Mouse (Mus musculus) gastrocnemius, postnatal 14 days (tissue): ENCODE measurements at regions not wholly inside any gene's neighbourhood (a gene's known extent, or its start where the extent isn't known, plus 50 kb on each side); places are given as distances from the start of the nearest gene placed in this dataset.

ENCODE experiments used
- DNase-seq: peaks from one replicate; pipeline ENCODE4 v3.0.0; 2021; ENCODE audit warnings: mixed read lengths
- intact Hi-C: fragments of 180-260 bp; cut with DNase I; formaldehyde crosslinking; loops from one replicate; pipeline ENCODE4 v1.15.1; 2025; ENCODE audit warnings: low total_unique reads

DNA sequence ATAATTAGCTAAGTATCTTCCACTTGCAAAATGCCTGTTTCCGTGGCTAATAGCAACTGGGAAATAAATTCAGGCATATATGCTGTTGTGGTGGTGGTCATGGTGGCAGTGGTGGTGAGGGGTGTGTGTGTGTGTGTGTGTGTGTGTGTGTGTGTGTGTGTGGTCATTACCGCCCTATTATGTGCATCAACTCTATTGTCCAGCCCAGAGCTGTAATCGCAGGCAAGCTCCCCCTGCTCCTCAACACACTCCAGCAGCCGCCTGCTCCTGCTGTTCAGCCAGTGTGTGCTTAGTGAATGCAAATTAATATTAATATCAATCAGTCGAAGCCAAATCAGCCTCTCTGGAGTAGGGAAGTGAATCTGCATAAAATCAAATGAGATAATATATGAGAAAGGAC is 152.9 kb upstream of the Zic3 start:
- intact Hi-C loops = no loop called here
- DNase-seq = no peak

DNA sequence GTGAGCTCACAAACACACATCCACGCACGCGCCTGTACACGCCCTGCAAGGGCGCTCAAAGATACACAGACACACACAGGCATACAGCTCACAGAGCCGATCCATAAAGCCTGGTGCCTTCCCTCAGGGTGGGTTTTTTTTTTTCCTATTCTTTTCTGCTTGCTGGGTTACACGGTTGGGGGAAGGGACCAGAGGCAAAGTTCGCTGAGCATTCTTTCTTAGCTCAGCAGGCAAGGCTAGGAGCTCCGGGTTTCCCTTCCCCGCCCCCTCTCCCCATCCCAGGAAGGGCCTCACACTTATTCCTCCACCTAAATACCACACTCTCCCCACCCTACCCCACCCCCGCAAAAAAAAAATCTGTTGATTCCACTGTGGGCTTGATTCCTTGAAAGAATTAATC is 105.8 kb upstream of the Zic3 start:
- intact Hi-C loops = no loop called here
- DNase-seq = no peak

GRCm38 (mm10) chrX:57917441-57918145 is 104.9 kb upstream of the Zic3 start:
- no peak for DNase-seq
- intact Hi-C loops = no loop called here

DNA sequence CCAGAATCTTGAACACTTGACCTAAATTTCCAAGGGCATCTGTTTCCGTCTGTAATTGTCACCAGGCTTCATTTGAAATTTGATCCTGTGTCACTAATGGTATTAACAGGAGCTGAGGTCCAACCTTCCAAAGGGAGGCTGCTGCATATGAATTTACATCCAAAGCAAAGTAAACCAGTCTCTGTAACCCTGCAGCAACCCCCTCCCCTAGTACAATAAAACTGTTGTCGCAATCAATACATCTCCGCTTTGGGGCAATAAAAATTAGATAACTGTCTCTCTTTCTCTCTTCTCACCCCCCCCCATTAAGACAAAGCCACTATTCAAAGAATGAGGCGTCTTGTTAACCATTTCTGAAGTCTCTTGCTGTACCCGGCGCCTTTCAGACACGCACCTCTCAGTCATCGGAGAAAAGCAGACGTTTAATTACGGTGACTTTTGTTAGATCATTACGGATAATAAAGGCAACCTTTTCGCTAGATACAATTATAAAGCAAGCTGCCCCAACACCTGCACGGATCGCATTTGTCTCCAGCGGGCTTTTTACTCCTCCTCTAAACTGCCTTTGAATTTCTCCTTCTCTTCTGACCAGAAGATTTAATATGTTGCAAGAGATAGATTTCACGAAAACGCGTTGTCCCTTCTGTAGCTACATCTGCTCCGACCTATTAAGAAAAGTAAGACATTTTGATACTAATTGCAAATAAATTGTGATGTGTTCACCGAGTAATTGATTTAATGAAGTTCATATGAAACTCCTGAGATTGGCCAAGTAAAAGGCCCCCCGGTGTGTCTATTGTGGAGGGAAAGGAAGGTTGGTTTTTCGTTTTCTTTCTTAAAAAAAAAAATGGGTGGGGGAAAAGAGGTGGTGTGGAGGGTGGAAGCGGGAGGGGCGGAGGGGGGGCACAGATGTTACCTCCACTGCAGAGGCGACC is 104.1 kb upstream of the Zic3 start:
- no peak for DNase-seq
- intact Hi-C loops = no loop called here

- intact Hi-C loops = no loop called here
- no peak for DNase-seq
Measured at GRCm38 (mm10) chrX:57919886-57920285, 102.6 kb upstream of the Zic3 start.

DNA sequence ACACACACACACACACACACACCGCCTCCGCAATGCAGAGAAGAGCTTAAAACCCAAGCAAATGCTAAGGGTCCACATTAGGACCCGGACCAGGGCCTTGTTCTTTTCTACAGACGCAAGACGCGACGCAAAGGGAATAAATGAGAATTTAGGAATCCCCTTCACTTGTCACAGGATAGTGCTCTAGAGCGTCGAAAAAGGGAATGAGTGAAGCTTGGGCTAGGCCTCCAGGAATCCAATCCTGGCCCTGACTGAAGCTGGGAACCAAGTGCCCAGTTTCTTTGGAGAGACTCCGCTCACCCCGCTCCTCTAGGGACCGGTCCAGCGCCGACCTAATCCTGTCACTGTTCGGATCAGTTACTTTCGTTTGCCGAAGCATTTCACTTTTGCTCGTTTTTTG is 102.1 kb upstream of the Zic3 start:
- no peak for DNase-seq
- intact Hi-C loops = no loop called here

DNA sequence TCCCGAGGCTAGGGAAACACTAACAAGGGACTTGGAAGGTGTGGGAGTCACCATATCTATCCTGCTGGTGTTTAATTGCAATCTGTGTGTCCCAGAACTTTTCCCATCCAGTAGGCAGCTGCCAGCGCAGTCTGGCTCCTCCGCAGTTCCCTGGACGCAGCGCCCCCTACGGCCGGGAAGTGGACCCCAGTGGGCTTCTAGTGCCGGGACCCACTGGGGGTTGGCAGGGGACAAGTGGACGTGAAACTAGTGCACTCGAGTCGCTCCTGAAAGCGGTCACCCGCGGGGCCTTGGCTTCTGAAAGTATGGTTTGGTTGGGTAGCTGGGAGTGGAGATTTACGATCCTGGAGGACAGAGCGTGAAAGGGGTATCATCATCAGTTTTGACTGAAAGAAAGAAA is 101.2 kb upstream of the Zic3 start:
- peak; percentile 7 for DNase-seq
- intact Hi-C loops = no loop called here

- no peak for DNase-seq
- intact Hi-C loops = no loop called here
Measured at GRCm38 (mm10) chrX:57921821-57922449, 100.6 kb upstream of the Zic3 start.

DNA sequence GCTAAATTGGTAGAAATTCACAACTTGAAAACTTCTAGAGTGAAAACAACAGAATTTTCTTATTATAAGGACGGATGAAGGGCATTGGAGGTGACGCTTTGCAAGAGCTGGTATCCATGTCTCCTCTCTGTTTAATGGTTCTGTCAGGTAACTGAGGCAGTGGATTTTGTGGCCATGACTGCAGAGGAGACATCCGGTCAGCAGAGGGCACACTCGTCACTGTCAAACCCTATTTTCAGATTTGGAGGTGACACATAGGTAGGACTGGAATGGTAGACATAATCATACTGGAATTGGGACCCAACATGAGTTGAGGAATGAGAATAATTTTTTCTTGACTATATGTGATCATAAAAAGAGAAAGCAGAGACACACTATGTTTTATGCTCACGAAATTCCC is 98.7 kb upstream of the Zic3 start:
- intact Hi-C loops = no loop called here
- no peak for DNase-seq

DNA sequence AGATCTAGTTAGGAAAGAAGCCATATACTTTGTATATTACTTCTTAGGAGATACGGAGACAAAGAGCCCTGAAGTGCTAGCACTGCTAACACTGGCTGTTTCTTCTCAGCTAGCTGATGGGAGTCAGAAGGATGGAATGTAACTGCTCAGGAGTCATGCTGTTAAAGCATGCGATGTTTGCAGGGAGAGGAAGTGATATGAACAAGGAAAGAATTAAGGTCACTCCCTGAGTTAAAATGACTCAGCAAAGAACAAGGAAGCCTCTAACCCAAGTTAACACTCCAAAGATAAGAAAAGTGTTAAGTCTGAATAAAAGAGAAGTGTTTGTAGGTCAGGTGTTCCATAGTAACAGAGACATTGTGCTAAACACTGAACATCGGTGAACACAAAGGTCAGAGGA is 86.9 kb upstream of the Zic3 start:
- DNase-seq = no peak
- intact Hi-C loops = no loop called here

GRCm38 (mm10) chrX:57938248-57938836 is 84.2 kb upstream of the Zic3 start:
- DNase-seq = no peak

DNA sequence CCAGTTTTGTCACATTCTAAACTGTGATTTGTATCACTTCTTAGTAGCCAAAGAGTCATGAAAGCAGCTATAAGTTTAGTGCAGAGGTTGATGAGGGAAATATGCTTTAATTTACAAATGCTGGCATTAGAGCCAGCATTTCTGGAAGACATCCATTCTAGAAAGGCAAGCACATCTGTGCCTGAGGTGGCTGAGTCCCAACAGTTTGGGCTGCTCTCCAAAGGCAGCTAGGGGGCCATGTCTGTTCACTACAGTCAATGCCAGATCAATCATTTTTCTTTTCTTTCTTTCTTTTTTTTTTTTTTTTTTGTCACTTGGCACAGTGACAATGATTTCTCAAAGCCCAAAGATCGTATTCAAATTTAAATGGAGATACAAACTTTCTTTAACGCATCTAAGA is 71.6 kb upstream of the Zic3 start:
- intact Hi-C loops = no loop called here
- no peak for DNase-seq

More at GRCm38 (mm10) chrX:57938248-57938836, 84.2 kb upstream of the Zic3 start:
- intact Hi-C loops = no loop called here

DNA sequence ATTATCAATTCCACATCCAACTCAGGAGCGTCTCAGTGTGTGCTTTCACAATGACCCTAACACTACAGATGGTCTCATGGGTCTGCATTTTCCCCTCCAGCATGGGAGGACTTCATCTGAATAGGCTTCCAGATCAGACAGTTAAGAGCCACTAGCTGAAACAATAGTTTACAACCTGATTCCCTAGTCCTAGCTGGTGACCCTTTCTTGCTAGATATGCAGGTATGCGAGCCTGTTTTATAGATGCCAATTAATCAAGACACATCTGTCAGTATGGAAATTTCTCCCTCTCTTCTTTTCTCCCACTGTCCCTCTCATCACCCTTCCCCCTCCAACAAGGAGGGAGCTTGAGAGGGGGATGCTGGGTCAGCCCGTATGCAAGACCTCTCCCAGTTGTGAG is 71.2 kb upstream of the Zic3 start:
- DNase-seq = no peak
- intact Hi-C loops = no loop called here

GRCm38 (mm10) chrX:57954594-57955185 is 67.8 kb upstream of the Zic3 start:
- DNase-seq = no peak
- intact Hi-C loops = no loop called here
